In the genomic region with DNA sequence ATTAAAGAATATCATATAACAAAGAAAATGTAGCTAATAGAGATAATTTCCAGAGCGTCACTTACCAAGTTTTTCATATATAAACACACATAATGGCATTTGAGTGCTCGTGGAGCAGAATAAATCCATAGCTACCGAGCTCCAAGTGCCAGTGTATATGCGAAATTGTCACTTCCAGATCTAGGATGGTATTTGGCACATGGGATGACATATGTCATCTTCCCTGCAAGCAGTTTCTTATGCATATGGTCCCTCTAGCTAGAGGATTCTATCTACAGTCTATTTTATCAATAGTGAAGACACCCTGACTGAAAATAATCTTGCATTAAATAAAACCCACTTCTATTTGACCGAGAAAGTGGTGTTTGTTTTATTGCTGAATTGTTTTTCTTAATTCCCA, we compare ENCODE assay signal across 22 mouse cellular contexts.
DNase-seq lines count a peak whose midpoint lies in the region; ATAC-seq and TF ChIP-seq lines count a peak whose summit lies in the region.
"Had no signal": no experiment of that assay in that cellular context is flagged by ENCODE, and none has a peak within 500 bp of the region (broad histone marks: within the 10 kb centered on the region; RNA-seq: fewer than 3 reads in every experiment).

No protein-coding gene starts in this region.

- no peak overlapping the region for H3K4me3 ChIP-seq in forebrain, embryonic 14.5 days (ENCODE audit: low read depth, low read length)
- H3K4me3 ChIP-seq in forebrain, embryonic 12.5 days (replicated peaks): no peak overlapping the region
- no peak overlapping the region for H3K4me3 ChIP-seq in forebrain, embryonic 16.5 days (replicated peaks; ENCODE audit: low read length)
- H3K4me3 ChIP-seq in forebrain, embryonic 13.5 days: no peak overlapping the region

- no peak overlapping the region for H3K4me2 ChIP-seq in forebrain, embryonic 14.5 days (ENCODE audit: low read length)
- no peak overlapping the region for H3K4me2 ChIP-seq in forebrain, embryonic 12.5 days
- H3K4me2 ChIP-seq in forebrain, embryonic 16.5 days (ENCODE audit: low read length): no peak overlapping the region
- no peak overlapping the region for H3K4me2 ChIP-seq in forebrain, embryonic 13.5 days

- WGBS in forebrain, embryonic 14.5 days: 62% methylated on average over 5 of the region's 5 CpGs
- WGBS in forebrain, embryonic 12.5 days: 84% methylated on average over 5 of the region's 5 CpGs
- WGBS in forebrain, embryonic 16.5 days: 68% methylated on average over 5 of the region's 5 CpGs
- WGBS in forebrain, embryonic 13.5 days: 87% methylated on average over 5 of the region's 5 CpGs

- peak; percentile 62 for DNase-seq in forebrain, embryonic 14.5 days (ENCODE audit: low spot score)
- peak; percentile 82 for DNase-seq in brain, embryonic 14.5 days (ENCODE audit: low read depth)
- no peak for DNase-seq in adrenal gland, adult 2 months
- DNase-seq: adrenal gland, adult 8-10 months; adrenal gland, postnatal 10 days; adrenal gland, postnatal 14 days; adrenal gland, postnatal 25 days; adrenal gland, postnatal 36 days; B cell, adult 2 months; cerebellum, adult 11 months; cerebellum, adult 11-12 months; cerebellum, adult 18-20 months; cerebellum, adult 2 months; cerebellum, adult 8-10 months had no signal

- H3K27me3 ChIP-seq in forebrain, embryonic 14.5 days (replicated peaks; ENCODE audit: control insufficient read depth, insufficient read depth, low read length): no peaks in the 10 kb centered on the region
- no peaks in the 10 kb centered on the region for H3K27me3 ChIP-seq in forebrain, embryonic 12.5 days
- no peaks in the 10 kb centered on the region for H3K27me3 ChIP-seq in forebrain, embryonic 16.5 days (replicated peaks; ENCODE audit: control insufficient read depth, insufficient read depth, low read length)
- no peaks in the 10 kb centered on the region for H3K27me3 ChIP-seq in forebrain, embryonic 13.5 days
- H3K27me3 ChIP-seq: CH12.LX, Patski had no signal

- no peak for TF ChIP-seq POLR2A in brain, embryonic 14.5 days (IDR thresholded peaks at IDR 0.05; ENCODE audit: borderline replicate concordance, extremely low read depth, insufficient read depth, insufficient read length, poor library complexity, severe bottlenecking)

- H3K4me1 ChIP-seq in forebrain, embryonic 14.5 days (ENCODE audit: control insufficient read depth, insufficient read depth, low read length): peaks cover 9% of the 10 kb centered on the region
- H3K4me1 ChIP-seq in forebrain, embryonic 12.5 days: peaks cover 2% of the 10 kb centered on the region; the same call in 1 of the 2 replicates
- peaks cover 9% of the 10 kb centered on the region for H3K4me1 ChIP-seq in forebrain, embryonic 16.5 days (replicated peaks; ENCODE audit: control insufficient read depth, insufficient read depth, low read length)
- H3K4me1 ChIP-seq in forebrain, embryonic 13.5 days: peaks cover 20% of the 10 kb centered on the region

- no peaks in the 10 kb centered on the region for H3K9me3 ChIP-seq in forebrain, embryonic 14.5 days (replicated peaks; ENCODE audit: control insufficient read depth, low read length)
- H3K9me3 ChIP-seq in forebrain, embryonic 12.5 days: no peaks in the 10 kb centered on the region
- H3K9me3 ChIP-seq in forebrain, embryonic 16.5 days (ENCODE audit: control insufficient read depth, low read length): no peaks in the 10 kb centered on the region
- H3K9me3 ChIP-seq in forebrain, embryonic 13.5 days (replicated peaks): no peaks in the 10 kb centered on the region
- H3K9me3 ChIP-seq: G1E had no signal

- H3K36me3 ChIP-seq in forebrain, embryonic 14.5 days (ENCODE audit: control insufficient read depth, insufficient read depth, low read length): no peaks in the 10 kb centered on the region
- H3K36me3 ChIP-seq in forebrain, embryonic 12.5 days (replicated peaks): no peaks in the 10 kb centered on the region
- no peaks in the 10 kb centered on the region for H3K36me3 ChIP-seq in forebrain, embryonic 16.5 days (ENCODE audit: control insufficient read depth, insufficient read depth)
- no peaks in the 10 kb centered on the region for H3K36me3 ChIP-seq in forebrain, embryonic 13.5 days (ENCODE audit: poor library complexity, severe bottlenecking)
- H3K36me3 ChIP-seq: G1E had no signal

- no peak overlapping the region for H3K9ac ChIP-seq in forebrain, embryonic 14.5 days (ENCODE audit: low read length)
- no peak overlapping the region for H3K9ac ChIP-seq in forebrain, embryonic 12.5 days
- no peak overlapping the region for H3K9ac ChIP-seq in forebrain, embryonic 16.5 days (replicated peaks; ENCODE audit: low read depth, low read length)
- H3K9ac ChIP-seq in forebrain, embryonic 13.5 days: no peak overlapping the region

- TF ChIP-seq CTCF in brain, embryonic 14.5 days (IDR thresholded peaks at IDR 0.05; ENCODE audit: borderline replicate concordance, extremely low read depth, insufficient read depth, insufficient read length): no peak

- no peak overlapping the region for H3K27ac ChIP-seq in forebrain, embryonic 14.5 days (ENCODE audit: low read depth, low read length)
- H3K27ac ChIP-seq in forebrain, embryonic 12.5 days: no peak overlapping the region
- H3K27ac ChIP-seq in forebrain, embryonic 16.5 days (ENCODE audit: low read length): no peak overlapping the region
- H3K27ac ChIP-seq in forebrain, embryonic 13.5 days: no peak overlapping the region

- peak; percentile 28; the same call in 1 of the 2 replicates for ATAC-seq in forebrain, embryonic 14.5 days
- ATAC-seq in forebrain, embryonic 12.5 days (ENCODE audit: low FRiP score): no peak
- ATAC-seq in forebrain, embryonic 16.5 days: peak; percentile 48
- ATAC-seq in forebrain, embryonic 13.5 days: no peak
- ATAC-seq: activated CD4-positive, CD25-positive, alpha-beta regulatory T cell, adult 4 months; CD4-positive, CD25-positive, alpha-beta regulatory T cell, adult 4 months; Patski had no signal

Comparison
In these comparisons a context has a peak if more than half of its experiments do, and no peak if none do; other contexts are left out.
1. ATAC-seq: peak in forebrain, embryonic 14.5 days (single experiment) and forebrain, embryonic 16.5 days (single experiment); none in forebrain, embryonic 12.5 days (single experiment) and forebrain, embryonic 13.5 days (single experiment).